Mouse (Mus musculus): ENCODE data around the gene Acot4. TPM values are rescaled to one million over a fixed set of nuclear protein-coding genes. Genes with fewer than 3 reads are reported as not detected.
A peak's percentile ranks its signal among the peaks of the same experiment; 100 is the strongest.
"Not testable (repeated sequence)": the region's sequence is repeated elsewhere in the genome, so short reads cannot be mapped to it uniquely, and the experiment has no call there.

Acot4 gene
- total and polyA plus RNA-seq, 2 experiments from 2014 or later: 0.55 to 18.2 TPM

- Histone ChIP-seq H3K9me3 (replicated peaks; ENCODE audit: control insufficient read depth, low read length) (no peaks in the 10 kb centered on the region), H3K27me3 (ENCODE audit: control insufficient read depth, insufficient read depth, low read length) (no peaks in the 10 kb centered on the region), H3K27ac (ENCODE audit: low read depth) (no peak overlapping the region), H3K4me2 (ENCODE audit: low read depth, low read length) (peak overlapping the region; percentile 68), H3K9ac (replicated peaks; ENCODE audit: low read depth, low read length) (no peak overlapping the region), H3K4me3 (ENCODE audit: low read depth, low read length) (peak overlapping the region; percentile 55), H3K36me3 (replicated peaks; ENCODE audit: control insufficient read depth, insufficient read depth, low read length) (0 out of 2 replicates have a peak, but pooled peaks cover 4% of the 10 kb centered on the region), H3K4me1 (ENCODE audit: control insufficient read depth, insufficient read depth) (peaks cover 15% of the 10 kb centered on the region)
- no peak for TF ChIP-seq EP300 (IDR thresholded peaks at IDR 0.05; ENCODE audit: low read depth)
- no peak for TF ChIP-seq CTCF (IDR thresholded peaks at IDR 0.05; ENCODE audit: low read depth)
- ATAC-seq (ENCODE audit: insufficient read depth, low read depth) (no peak), DNase-seq (ENCODE audit: low spot score) (no peak)
- WGBS: 86% methylated on average over 3 of the region's 3 CpGs
Measured at GRCm38 (mm10) chr12:84010201-84010600, 28.0 kb upstream of the Acot4 start.

GRCm38 (mm10) chr12:84011251-84012040, 26.7 kb upstream of the Acot4 start:
- no peak for TF ChIP-seq EP300 (IDR thresholded peaks at IDR 0.05; ENCODE audit: low read depth)
- Histone ChIP-seq H3K27ac (ENCODE audit: low read depth) (no peak overlapping the region), H3K36me3 (replicated peaks; ENCODE audit: control insufficient read depth, insufficient read depth, low read length) (0 out of 2 replicates have a peak, but pooled peaks cover 4% of the 10 kb centered on the region), H3K4me3 (ENCODE audit: low read depth, low read length) (no peak overlapping the region), H3K4me1 (ENCODE audit: control insufficient read depth, insufficient read depth) (peaks cover 15% of the 10 kb centered on the region), H3K9ac (replicated peaks; ENCODE audit: low read depth, low read length) (no peak overlapping the region), H3K27me3 (ENCODE audit: control insufficient read depth, insufficient read depth, low read length) (no peaks in the 10 kb centered on the region), H3K9me3 (replicated peaks; ENCODE audit: control insufficient read depth, low read length) (no peaks in the 10 kb centered on the region), H3K4me2 (ENCODE audit: low read depth, low read length) (peak overlapping the region; percentile 9; the same call in 1 of the 2 replicates)
- 0 out of 2 replicates have a peak, but pooled peaks have one; percentile 32 for ATAC-seq (ENCODE audit: insufficient read depth, low read depth)
- DNase-seq (ENCODE audit: low spot score): peak; percentile 41
- WGBS: 59% methylated on average over 12 of the region's 12 CpGs

- Histone ChIP-seq H3K4me3 (ENCODE audit: low read depth, low read length) (no peak overlapping the region), H3K27me3 (ENCODE audit: control insufficient read depth, insufficient read depth, low read length) (no peaks in the 10 kb centered on the region), H3K36me3 (replicated peaks; ENCODE audit: control insufficient read depth, insufficient read depth, low read length) (0 out of 2 replicates have a peak, but pooled peaks cover 4% of the 10 kb centered on the region), H3K9ac (replicated peaks; ENCODE audit: low read depth, low read length) (no peak overlapping the region), H3K9me3 (replicated peaks; ENCODE audit: control insufficient read depth, low read length) (no peaks in the 10 kb centered on the region), H3K27ac (ENCODE audit: low read depth) (no peak overlapping the region), H3K4me2 (ENCODE audit: low read depth, low read length) (no peak overlapping the region), H3K4me1 (ENCODE audit: control insufficient read depth, insufficient read depth) (peaks cover 15% of the 10 kb centered on the region)
- ATAC-seq (ENCODE audit: insufficient read depth, low read depth): no peak
- WGBS: 65% methylated on average over 6 of the region's 6 CpGs
- TF ChIP-seq CTCF (IDR thresholded peaks at IDR 0.05; ENCODE audit: low read depth) (peak; percentile 43), EP300 (IDR thresholded peaks at IDR 0.05; ENCODE audit: low read depth) (no peak)
- no peak for DNase-seq (ENCODE audit: low spot score)
Measured at GRCm38 (mm10) chr12:84013130-84013529, 25.0 kb upstream of the Acot4 start.

- ATAC-seq (ENCODE audit: insufficient read depth, low read depth) (no peak), DNase-seq (ENCODE audit: low spot score) (no peak)
- no peaks in the 10 kb centered on the region for H3K9me3 ChIP-seq (replicated peaks; ENCODE audit: control insufficient read depth, low read length)
- peaks cover 14% of the 10 kb centered on the region for H3K4me1 ChIP-seq (ENCODE audit: control insufficient read depth, insufficient read depth)
- H3K4me3 ChIP-seq (ENCODE audit: low read depth, low read length): no peak overlapping the region
- no peaks in the 10 kb centered on the region for H3K27me3 ChIP-seq (ENCODE audit: control insufficient read depth, insufficient read depth, low read length)
- 91% methylated on average over 7 of the region's 7 CpGs for WGBS
- no peak overlapping the region for H3K27ac ChIP-seq (ENCODE audit: low read depth)
- no peak overlapping the region for H3K4me2 ChIP-seq (ENCODE audit: low read depth, low read length)
- no peak overlapping the region for H3K9ac ChIP-seq (replicated peaks; ENCODE audit: low read depth, low read length)
- 0 out of 2 replicates have a peak, but pooled peaks cover 4% of the 10 kb centered on the region for H3K36me3 ChIP-seq (replicated peaks; ENCODE audit: control insufficient read depth, insufficient read depth, low read length)
- TF ChIP-seq CTCF (IDR thresholded peaks at IDR 0.05; ENCODE audit: low read depth) (no peak), EP300 (IDR thresholded peaks at IDR 0.05; ENCODE audit: low read depth) (no peak)
Measured at GRCm38 (mm10) chr12:84013701-84014100, 24.5 kb upstream of the Acot4 start.

- H3K4me1 ChIP-seq (ENCODE audit: control insufficient read depth, insufficient read depth); H3K9me3 ChIP-seq (replicated peaks; ENCODE audit: control insufficient read depth, low read length); H3K9ac ChIP-seq (replicated peaks; ENCODE audit: low read depth, low read length); H3K4me2 ChIP-seq (ENCODE audit: low read depth, low read length); H3K4me3 ChIP-seq (ENCODE audit: low read depth, low read length); H3K27me3 ChIP-seq (ENCODE audit: control insufficient read depth, insufficient read depth, low read length); H3K36me3 ChIP-seq (replicated peaks; ENCODE audit: control insufficient read depth, insufficient read depth, low read length): not testable (repeated sequence)
- DNase-seq (ENCODE audit: low spot score) (peak; percentile 82), ATAC-seq (ENCODE audit: insufficient read depth, low read depth) (peak; percentile 94)
- TF ChIP-seq EP300 (IDR thresholded peaks at IDR 0.05; ENCODE audit: low read depth): peak; percentile 77; the same call in 1 of the 2 replicates
- H3K27ac ChIP-seq (ENCODE audit: low read depth): peak overlapping the region; percentile 51; the same call in 1 of the 2 replicates
- 12% methylated on average over 7 of the region's 7 CpGs for WGBS
Measured at GRCm38 (mm10) chr12:84020528-84020927, 17.7 kb upstream of the Acot4 start.

GRCm38 (mm10) chr12:84022266-84022665, 15.9 kb upstream of the Acot4 start:
- ATAC-seq (ENCODE audit: insufficient read depth, low read depth); H3K27ac ChIP-seq (ENCODE audit: low read depth); H3K9me3 ChIP-seq (replicated peaks; ENCODE audit: control insufficient read depth, low read length); H3K4me3 ChIP-seq (ENCODE audit: low read depth, low read length); H3K4me1 ChIP-seq (ENCODE audit: control insufficient read depth, insufficient read depth); DNase-seq (ENCODE audit: low spot score); H3K9ac ChIP-seq (replicated peaks; ENCODE audit: low read depth, low read length); H3K4me2 ChIP-seq (ENCODE audit: low read depth, low read length); H3K27me3 ChIP-seq (ENCODE audit: control insufficient read depth, insufficient read depth, low read length); H3K36me3 ChIP-seq (replicated peaks; ENCODE audit: control insufficient read depth, insufficient read depth, low read length): not testable (repeated sequence)
- WGBS: 94% methylated on average over 4 of the region's 4 CpGs

All from heart, postnatal 0 days (tissue).